Mouse (Mus musculus) ES-E14 (cell line): ENCODE results near the gene Gng10. TPM values are rescaled to one million over a fixed set of nuclear protein-coding genes. Genes with fewer than 3 reads are reported as not detected.

ENCODE experiments used
- DNase-seq: peaks from one replicate; pipeline ENCODE4 v3.0.0-alpha.2; 2013; ENCODE audit warnings: low read depth, low spot score
- H3K27ac ChIP-seq: 2 replicates; pipeline ENCODE4 v1.5.1; 2012; ENCODE audit warnings: low read depth, mild to moderate bottlenecking, low read length, moderate library complexity, mixed read lengths; ENCODE audit not compliant: poor library complexity, insufficient read depth, severe bottlenecking
- H3K36me3 ChIP-seq: 2 replicates; pipeline ENCODE4 v1.6.1; 2012; ENCODE audit warnings: mild to moderate bottlenecking, low read length, moderate library complexity, mixed read lengths; ENCODE audit not compliant: control insufficient read depth, poor library complexity, insufficient read depth, severe bottlenecking
- H3K4me1 ChIP-seq, 2 experiments: fragments of 150-350 bp in 1 of 2; sonication (generic) in 1 of 2; 2 replicates each; pipeline ENCODE4 v1.6.1; 2012; ENCODE audit warnings: low read length in 2 of 2, mild to moderate bottlenecking in 1 of 2, mixed read lengths in 1 of 2; ENCODE audit not compliant: control insufficient read depth in 2 of 2, insufficient read depth in 2 of 2, poor library complexity in 1 of 2
- H3K4me3 ChIP-seq, 2 experiments: fragments of 150-350 bp in 1 of 2; sonication (generic) in 1 of 2; 2 replicates each; pipeline ENCODE4 v1.5.1; 2012; ENCODE audit warnings: low read length in 2 of 2, low read depth in 1 of 2, mild to moderate bottlenecking in 1 of 2, mixed read lengths in 1 of 2; ENCODE audit not compliant: insufficient read depth in 1 of 2, poor library complexity in 1 of 2, severe bottlenecking in 1 of 2
- H3K9ac ChIP-seq: 2 replicates; pipeline ENCODE4 v1.6.1; 2012; ENCODE audit warnings: low read depth, mild to moderate bottlenecking, low read length, mixed read lengths; ENCODE audit not compliant: poor library complexity, insufficient read depth, severe bottlenecking
- H3K9me3 ChIP-seq: fragments of 150-350 bp; sonication (generic); 2 replicates; pipeline ENCODE4 v1.6.1; 2012; ENCODE audit warnings: low read depth, mild to moderate bottlenecking, low read length; ENCODE audit not compliant: control insufficient read depth, insufficient read depth
- CHD2 ChIP-seq: IDR thresholded peaks from 2 replicates; pipeline ENCODE4 v1.6.1; 2014; ENCODE audit warnings: mild to moderate bottlenecking, low read depth, low read length, inconsistent platforms
- HCFC1 ChIP-seq: IDR thresholded peaks from 2 replicates; pipeline ENCODE4 v1.6.1; 2012; ENCODE audit warnings: low read length, inconsistent platforms, borderline replicate concordance; ENCODE audit not compliant: insufficient read depth
- MAFK ChIP-seq: IDR thresholded peaks from 2 replicates; pipeline ENCODE4 v1.6.1; 2014; ENCODE audit warnings: mild to moderate bottlenecking, low read depth, low read length, inconsistent platforms; ENCODE audit not compliant: insufficient read depth
- ZC3H11A ChIP-seq: IDR thresholded peaks from 2 replicates; pipeline ENCODE4 v1.6.1; 2012; ENCODE audit warnings: low read depth, mild to moderate bottlenecking, inconsistent platforms, low read length, borderline replicate concordance
- ZNF384 ChIP-seq: IDR thresholded peaks from 2 replicates; pipeline ENCODE4 v1.6.1; 2012; ENCODE audit warnings: low read depth, low read length, inconsistent platforms
- in situ Hi-C, 2 experiments: fragments of 600-800 bp; cut with MboI; formaldehyde crosslinking; loops; one replicate each; pipeline ENCODE4 v1.15.1; 2025; ENCODE audit warnings: low sequenced_read_pairs in 2 of 2, inconsistent platforms in 1 of 2; ENCODE audit not compliant: unreplicated experiment in 2 of 2
- total RNA-seq: library from RNA; depleted of rRNA; stranded (reverse); fragments of 300-350 nt; gene quantifications from 2 replicates; pipeline ENCODE4 v1.2.3, GENCODE M21; 2012

Gng10 gene
- total RNA-seq, 1 experiment, result 25.3 TPM

- Histone ChIP-seq H3K9ac (no peak overlapping the region), H3K9me3 (no peaks in the 10 kb centered on the region), H3K4me3 (no peak overlapping the region), H3K27ac (no peak overlapping the region), H3K36me3 (no peaks in the 10 kb centered on the region), H3K4me1 (peaks cover 2 to 6% of the 10 kb centered on the region in 2 experiments; a peak in 1 of 4 replicates)
- in situ Hi-C loops, result no loop called here
- TF ChIP-seq ZC3H11A, result no peak
- TF ChIP-seq ZNF384, result no peak
- no peak for TF ChIP-seq MAFK
- TF ChIP-seq CHD2, result no peak
- no peak for TF ChIP-seq HCFC1
- DNase-seq, result no peak
These were observed 37.8 kb upstream of the Gng10 start for GRCm38 (mm10) chr4:58997081-58997480.

GRCm38 (mm10) chr4:58998688-58999087 lies 36.2 kb upstream of the Gng10 start:
- no peak overlapping the region for H3K9ac ChIP-seq
- H3K4me1 ChIP-seq, result peaks cover 4 to 6% of the 10 kb centered on the region in 2 experiments; a peak in 1 of 4 replicates
- H3K9me3 ChIP-seq, result no peaks in the 10 kb centered on the region
- in situ Hi-C loops, result no loop called here
- H3K27ac ChIP-seq, result no peak overlapping the region
- no peak overlapping the region for H3K4me3 ChIP-seq
- TF ChIP-seq ZC3H11A (no peak), MAFK (no peak), HCFC1 (no peak), ZNF384 (no peak), CHD2 (no peak)
- no peaks in the 10 kb centered on the region for H3K36me3 ChIP-seq
- no peak for DNase-seq

DNA sequence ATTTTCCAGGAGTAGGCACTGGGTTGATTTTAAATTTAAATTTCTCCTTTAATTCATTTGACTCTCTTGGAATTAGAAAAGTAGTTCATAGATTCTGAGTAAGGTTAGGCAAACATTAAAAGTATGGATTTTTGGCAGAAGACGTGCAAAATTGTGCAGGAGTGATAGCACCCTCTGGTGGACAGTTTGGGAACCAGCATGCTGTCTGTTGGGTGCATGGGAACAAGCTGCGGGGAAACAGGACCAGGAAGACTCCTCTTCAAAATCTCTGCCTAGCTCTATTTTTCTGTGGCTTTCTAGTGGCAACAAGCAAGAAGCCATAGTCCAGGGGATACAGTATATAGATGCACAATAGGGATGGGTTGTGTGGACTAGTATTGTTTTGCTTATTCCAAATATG lies 35.2 kb upstream of the Gng10 start:
- no peak for DNase-seq
- in situ Hi-C loops, result no loop called here
- no peaks in the 10 kb centered on the region for H3K9me3 ChIP-seq
- H3K36me3 ChIP-seq, result no peaks in the 10 kb centered on the region
- no peak overlapping the region for H3K9ac ChIP-seq
- H3K27ac ChIP-seq, result no peak overlapping the region
- TF ChIP-seq CHD2, result no peak
- TF ChIP-seq ZC3H11A, result peak; percentile 32; the same call in 1 of the 2 replicates
- no peak overlapping the region for H3K4me3 ChIP-seq
- H3K4me1 ChIP-seq, result peaks cover 5% of the 10 kb centered on the region in 2 experiments; a peak in 1 of 4 replicates

DNA sequence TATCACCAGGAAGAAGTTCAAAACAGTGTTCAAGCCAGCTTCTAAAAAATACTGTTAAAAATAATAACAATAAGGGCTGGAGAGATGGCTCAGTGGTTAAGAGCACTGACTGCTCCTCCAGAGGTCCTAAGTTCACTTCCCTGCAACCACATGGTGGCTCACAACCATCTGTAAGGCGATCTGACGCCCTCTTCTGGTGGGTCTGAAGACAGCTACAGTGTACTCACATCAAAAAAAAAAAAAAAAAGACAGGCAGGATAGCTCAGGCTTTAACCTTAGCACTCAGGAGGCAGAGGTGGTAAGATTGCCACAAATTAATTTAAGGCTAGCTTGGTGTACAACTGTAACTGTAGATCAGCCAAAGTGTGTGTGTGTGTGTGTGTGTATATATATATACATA lies 34.3 kb upstream of the Gng10 start:
- H3K4me3 ChIP-seq, result no peak overlapping the region
- H3K9ac ChIP-seq, result no peak overlapping the region
- in situ Hi-C loops, result no loop called here
- TF ChIP-seq HCFC1, result no peak
- TF ChIP-seq MAFK, result no peak
- peak; percentile 92 for TF ChIP-seq ZNF384
- 0 out of 4 replicates have a peak, but pooled peaks cover 0 to 3% of the 10 kb centered on the region in 2 experiments for H3K4me1 ChIP-seq
- H3K9me3 ChIP-seq, result no peaks in the 10 kb centered on the region
- no peak overlapping the region for H3K27ac ChIP-seq
- peak; percentile 56 for DNase-seq
- H3K36me3 ChIP-seq, result no peaks in the 10 kb centered on the region

- Histone ChIP-seq H3K4me3 (peak within 1 kb of the TSS; percentile 91 to 95), H3K9me3 (no peaks in the 10 kb centered on the region), H3K4me1 (peaks cover 0 to 3% of the 10 kb centered on the region in 2 experiments; a peak in 1 of 4 replicates), H3K36me3 (no peaks in the 10 kb centered on the region), H3K27ac (no peak within 1 kb of the TSS), H3K9ac (peak within 1 kb of the TSS; percentile 94)
- in situ Hi-C loops, result no loop called here
- DNase-seq, result peak; percentile 88
- TF ChIP-seq HCFC1 (peak; percentile 44; the same call in 1 of the 2 replicates), ZNF384 (no peak)
These were observed 31.7 kb upstream of the Gng10 start, which contains the start of gene Gm20503 for GRCm38 (mm10) chr4:59002948-59003805. TSS of gene Gm20503 (plus strand) at chr4:59003210.
